Mouse (Mus musculus) kidney, postnatal 4 days (tissue): ENCODE data around the gene Nr3c2.
A peak's percentile ranks its signal among the peaks of the same experiment; 100 is the strongest.

Experiments used
- DNase-seq, 2 experiments: peaks; one replicate each; pipeline ENCODE4 v3.0.0; 2021; ENCODE audit warnings: mixed read lengths in 2 of 2

Nr3c2 gene

GRCm38 (mm10) chr8:77086036-77086435, 186.8 kb downstream of the Nr3c2 start:
- peak in 1 of 2 experiments; percentile 10 for DNase-seq

DNA sequence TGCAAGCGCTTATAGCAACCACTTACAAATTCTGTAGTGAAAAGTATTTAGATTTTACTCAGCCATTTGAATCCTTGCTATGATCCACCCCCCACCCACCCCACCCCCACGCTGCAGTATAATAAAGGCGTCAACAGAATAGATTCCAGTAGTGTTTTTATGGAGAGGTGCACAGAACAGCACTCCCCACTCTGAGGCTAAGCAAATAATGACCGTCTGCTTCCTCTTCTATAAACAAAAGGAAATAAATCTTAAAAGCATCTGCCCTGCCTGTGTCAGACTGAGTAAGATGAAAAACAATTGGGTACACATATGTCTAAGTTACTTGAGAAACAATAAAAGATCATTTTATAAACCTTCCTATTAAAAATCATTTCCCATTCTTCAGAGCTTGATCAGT, 197.5 kb downstream of the Nr3c2 start:
- DNase-seq = no peak

GRCm38 (mm10) chr8:77098101-77098500, 198.9 kb downstream of the Nr3c2 start:
- DNase-seq = no peak

- peak; percentile 47 to 69 for DNase-seq
Observed at GRCm38 (mm10) chr8:77100370-77100769, 201.1 kb downstream of the Nr3c2 start.

- peak in 1 of 2 experiments; percentile 32 for DNase-seq
Observed at GRCm38 (mm10) chr8:77102879-77103278, 203.6 kb downstream of the Nr3c2 start.

GRCm38 (mm10) chr8:77112719-77113118, 213.5 kb downstream of the Nr3c2 start:
- no peak for DNase-seq

DNA sequence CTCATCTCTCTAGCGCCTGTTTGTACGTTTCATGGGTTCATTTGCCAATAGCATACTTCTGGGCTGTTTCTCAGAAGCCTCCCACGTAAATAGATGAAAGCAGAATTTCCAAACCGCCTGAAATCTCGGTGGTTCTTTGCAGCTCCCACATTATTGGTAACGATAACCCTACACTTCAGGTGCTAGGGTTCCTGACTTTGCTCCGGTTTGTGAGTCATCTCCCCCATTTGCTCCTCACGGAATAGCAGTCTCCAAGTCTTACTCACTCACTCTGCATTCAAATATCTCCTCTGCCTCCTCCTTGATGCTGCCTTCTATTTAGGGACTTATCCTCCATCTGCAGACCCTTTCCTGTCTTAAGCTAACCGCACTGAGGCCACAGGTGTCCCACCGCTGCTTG, 215.5 kb downstream of the Nr3c2 start:
- DNase-seq = no peak

DNA sequence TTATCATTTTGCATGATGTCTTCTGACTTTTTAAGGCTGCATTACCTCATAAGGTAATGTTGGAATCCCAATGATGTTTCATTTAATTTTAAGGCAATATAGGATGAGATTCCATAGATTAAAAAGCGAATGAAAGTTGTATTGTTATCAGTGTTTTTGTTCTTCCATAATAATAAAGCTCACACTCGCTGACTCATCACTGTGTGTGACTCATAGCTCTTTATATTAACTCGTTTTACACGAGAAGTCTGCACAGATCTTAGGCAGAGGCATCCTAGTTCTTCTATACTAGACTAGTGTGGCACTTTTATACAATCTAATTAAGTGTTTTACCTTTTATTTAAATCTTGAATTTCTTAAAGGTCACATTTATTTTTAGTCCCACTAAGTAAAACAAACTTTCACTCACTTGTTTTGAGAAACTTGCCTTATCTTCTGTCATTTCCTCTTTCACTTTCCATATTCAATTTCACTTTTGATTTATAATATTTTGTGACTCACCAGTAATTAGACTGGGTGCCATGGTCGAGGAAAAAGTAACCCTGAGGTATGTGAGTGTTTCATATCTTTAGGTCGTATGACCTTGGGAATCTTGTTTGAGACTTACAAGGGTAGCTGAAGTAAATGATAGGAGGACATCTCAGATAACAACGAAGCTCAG, 217.3 kb downstream of the Nr3c2 start:
- no peak for DNase-seq

DNA sequence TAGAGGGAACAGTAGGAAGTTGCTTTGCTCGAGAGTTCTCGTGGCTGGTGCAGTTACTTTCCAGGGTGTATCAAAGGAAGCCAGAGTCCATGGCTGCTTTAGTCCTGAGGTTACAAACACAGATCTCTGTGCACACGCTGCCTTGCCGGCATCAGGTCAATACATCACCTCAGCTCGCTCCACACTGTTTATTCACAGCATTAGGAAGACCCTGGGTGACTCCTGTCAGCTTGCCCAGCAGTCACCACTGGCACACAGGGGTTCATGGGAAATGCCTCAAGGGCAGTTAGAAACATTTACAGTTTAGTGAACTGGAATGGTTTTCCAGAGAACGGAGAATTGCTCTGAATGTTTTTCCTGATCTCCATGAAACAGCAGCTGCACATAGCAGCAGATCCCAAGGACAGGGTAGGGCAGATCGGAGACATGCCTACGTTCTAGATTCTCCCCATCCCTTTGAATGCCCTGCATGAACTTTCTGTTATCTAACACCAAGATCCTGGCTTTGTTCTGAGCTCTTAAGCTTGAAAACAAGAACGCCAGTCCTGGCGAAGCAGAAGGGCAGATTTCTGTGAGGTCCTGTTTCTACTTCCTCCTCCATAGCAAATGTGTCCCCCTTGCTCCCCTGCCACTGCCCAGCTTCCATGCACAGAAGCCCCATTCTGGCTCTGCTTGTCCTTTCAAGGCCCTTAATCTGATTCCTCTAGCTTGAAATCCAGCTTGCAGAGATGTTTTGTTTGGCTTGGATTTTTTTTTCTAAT, 221.7 kb downstream of the Nr3c2 start:
- DNase-seq = peak; percentile 23 to 48

- DNase-seq = peak in 1 of 2 experiments; percentile 27
Observed at GRCm38 (mm10) chr8:77121571-77121890, 222.3 kb downstream of the Nr3c2 start.

DNA sequence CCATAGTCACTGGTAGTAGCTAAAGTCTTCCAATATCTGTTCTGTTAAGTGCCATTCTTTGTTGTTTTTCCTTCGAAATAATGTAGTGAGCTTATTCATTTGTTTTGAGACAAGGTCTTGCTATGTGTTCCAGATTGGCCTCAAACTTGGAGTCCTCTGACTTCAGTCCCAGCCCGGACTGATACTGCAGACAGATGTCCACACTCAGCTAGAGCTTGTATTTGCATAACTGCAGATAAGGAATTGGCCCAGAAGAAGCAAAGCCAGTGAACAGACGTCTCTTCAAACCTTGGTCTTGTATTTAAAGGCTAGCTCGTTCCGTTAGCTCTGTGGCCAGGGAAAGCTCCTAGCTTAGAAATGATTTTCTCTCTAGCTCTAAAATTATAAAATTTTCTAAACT, 223.1 kb downstream of the Nr3c2 start:
- no peak for DNase-seq

DNA sequence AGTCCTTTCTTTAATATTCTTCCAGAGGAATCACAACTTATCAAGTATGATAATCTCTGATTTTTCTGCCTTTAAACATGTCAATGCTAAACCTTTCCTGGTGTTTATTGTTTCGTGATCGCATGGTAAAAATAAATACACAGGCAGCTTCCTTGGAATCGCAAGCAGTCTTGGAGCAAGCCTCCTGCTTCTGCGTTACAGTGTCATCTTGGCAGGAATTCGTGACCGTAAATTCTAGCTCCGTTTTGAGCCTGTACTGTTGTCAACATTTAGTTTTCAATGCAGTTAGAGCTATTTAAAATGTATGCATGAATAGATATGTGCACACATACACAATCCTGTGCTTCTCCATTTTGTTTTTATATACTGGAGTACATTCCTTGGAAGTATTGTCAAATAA, 226.5 kb downstream of the Nr3c2 start:
- no peak for DNase-seq

DNA sequence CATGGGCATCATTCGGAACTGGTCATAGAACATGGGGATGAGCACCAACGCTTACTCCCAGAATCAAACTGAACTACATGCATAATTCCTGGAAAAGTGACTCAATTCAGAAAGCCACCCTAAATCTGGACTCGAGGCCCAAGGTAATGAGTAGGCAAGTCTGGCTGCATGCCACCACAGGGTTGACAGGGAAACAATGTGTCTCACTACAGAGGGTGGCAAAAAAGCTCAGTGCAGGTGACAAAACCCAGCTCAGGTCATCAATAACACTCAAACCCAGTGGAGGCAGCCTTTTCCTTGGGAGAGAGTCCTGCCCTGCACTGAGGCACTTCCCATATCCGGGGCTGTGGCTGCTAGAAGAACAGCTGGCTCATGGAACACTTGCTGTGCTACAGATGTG, 228.8 kb downstream of the Nr3c2 start:
- no peak for DNase-seq

DNA sequence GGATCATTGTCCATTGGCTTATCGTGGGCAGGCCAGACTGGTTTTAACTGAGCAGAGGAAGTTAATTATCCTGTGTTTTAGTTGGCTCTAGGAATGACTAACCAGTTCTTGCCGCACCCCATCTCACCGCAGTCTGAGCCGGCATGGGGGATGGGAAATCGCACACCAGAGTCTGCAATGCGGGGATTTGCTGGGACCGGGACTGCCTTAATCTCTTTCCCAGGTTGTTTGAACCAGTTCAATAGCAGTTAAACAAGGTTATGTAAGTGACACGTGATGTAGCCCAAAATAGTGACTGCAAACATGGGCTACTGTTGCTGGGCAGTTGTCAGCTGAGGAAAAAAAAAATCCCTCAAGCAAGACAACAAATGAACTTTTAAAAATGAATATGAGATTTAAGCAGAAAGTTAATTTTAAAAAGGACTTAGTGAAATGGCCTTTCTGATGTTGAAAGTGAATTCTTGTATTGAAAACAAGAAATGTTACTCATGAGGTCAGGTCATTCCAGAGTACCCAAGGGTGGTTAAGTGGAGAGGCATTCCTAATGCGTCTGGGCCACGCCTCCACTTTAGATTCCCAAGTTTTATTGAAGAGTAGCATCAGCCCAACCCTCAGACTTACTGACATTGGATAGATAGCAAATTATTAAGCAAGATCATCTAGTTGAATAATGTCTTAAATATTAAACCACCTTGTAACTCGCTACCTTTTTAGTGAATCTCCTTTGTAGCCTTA, 233.8 kb downstream of the Nr3c2 start:
- peak; percentile 75 to 86 for DNase-seq

- no peak for DNase-seq
Observed at GRCm38 (mm10) chr8:77133797-77134385, 234.6 kb downstream of the Nr3c2 start.

DNA sequence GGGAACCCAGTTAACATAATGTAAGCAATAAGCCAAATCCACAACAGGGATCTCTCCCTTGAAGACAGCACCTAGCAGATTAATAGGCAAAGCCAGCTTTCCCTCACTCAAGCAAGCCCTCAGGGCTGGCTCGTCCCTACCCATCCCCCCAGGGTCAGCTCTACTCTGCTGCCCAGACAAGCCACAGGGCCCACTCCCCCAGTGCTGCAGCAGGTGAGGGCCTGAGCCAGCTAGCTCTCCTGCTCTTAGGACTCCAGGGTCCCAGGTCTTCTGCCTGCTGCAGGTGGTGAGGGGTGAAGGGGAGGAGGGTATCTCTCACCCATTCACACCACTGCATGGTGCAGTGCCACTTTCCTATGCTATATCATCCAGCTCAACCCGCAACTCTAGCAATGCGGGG, 246.0 kb downstream of the Nr3c2 start:
- DNase-seq = no peak

- peak in 1 of 2 experiments; percentile 23 for DNase-seq
Observed at GRCm38 (mm10) chr8:77154496-77154895, 255.3 kb downstream of the Nr3c2 start.

- no peak for DNase-seq
Observed at GRCm38 (mm10) chr8:77169320-77169719, 270.1 kb downstream of the Nr3c2 start.

DNA sequence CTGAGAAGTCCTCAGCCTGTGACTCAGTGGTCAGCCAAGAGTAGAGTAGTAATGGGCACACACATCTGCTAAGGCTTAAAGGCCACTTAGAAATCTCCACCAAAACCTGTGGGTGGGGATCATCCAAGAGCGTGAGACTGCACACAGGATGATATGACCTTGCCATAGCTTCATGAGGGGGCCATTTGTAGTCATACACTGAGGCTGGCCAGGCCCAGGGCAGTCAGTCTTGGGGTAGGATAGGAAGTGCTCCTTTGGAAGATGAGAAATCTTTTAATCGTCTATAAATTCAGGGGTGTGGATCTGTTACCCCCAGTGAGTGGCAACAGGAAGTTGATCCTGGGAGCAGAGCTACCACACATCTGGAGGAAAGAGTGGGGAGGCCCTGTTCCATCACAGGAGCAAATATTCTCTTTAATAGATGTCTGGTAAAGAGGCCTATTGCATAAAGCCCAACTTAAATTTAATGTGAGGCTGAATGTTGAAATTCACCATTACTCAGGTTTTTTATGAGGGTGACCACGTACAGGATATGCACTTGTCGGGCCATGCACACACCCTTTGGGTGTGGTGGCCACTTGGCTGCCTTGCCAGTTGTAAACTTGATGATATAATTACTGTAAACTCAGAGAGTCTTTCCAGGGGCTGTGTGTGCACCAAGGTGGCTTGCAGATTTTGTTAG, 270.7 kb downstream of the Nr3c2 start:
- no peak for DNase-seq

DNA sequence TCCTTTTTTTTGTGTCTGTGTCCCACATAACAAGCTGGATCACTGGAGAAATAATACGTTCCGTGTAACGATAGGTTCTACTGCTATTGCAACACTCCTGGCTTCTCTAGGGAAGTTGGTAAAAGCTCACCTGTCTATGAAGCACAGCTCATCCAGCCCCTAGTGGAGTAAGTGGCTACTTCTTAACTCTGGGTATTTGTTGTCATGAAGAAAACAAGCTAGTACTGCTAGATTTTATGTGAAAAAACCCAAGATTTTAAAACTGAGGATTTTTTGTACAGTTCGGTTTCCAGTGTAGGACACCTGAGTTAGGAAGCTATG, 271.2 kb downstream of the Nr3c2 start:
- DNase-seq = no peak

DNA sequence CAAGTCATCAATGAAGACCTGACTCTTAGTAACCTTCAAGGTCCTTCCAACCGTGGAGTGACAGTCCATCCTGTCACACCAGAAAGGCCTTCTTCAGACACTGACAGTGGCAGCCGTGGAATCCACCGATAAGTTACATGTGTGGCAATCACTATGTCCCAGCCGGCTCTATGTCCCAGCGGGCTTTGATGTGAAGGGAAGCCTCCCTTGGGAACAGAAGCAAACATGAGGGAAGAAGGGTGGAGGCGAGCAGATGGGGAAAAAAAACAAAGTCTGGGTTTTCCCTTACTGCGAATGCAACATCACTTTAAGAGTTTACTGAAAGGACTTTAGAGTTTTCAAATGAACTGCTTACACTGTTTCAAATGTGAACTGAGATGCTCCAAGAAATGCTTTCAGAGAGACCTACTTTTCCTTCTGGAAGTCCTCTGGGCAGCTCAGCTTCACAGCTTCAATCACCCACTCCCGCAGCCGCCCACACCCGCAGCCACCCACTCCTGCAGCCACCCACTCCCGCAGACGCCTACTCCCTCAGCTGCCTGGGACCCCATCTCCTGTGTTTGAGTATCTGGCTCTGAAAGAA, 273.9 kb downstream of the Nr3c2 start:
- DNase-seq = no peak

DNA sequence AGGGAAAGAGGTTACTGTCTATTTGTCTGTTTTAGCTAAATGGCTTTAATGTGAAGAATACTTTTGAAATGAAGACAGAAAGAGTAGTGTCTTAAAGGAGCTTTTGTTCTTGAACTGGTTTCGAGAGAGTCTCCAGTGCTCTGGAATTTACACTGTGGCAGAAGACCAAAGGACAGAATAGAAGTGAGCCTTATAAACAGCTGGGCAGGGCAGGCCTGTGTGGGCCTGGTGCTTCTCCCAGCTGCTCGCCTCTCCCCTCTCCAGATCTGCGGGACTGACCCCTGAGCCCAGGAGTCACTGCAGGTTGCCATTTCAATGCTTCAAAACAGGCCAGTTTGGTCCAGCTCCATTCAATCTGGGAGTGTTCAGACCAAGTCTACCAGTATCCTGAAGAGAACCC, 274.5 kb downstream of the Nr3c2 start:
- no peak for DNase-seq

- DNase-seq = peak in 1 of 2 experiments; percentile 34
Observed at GRCm38 (mm10) chr8:77175471-77175870, 276.2 kb downstream of the Nr3c2 start.
